Mouse (Mus musculus) C2C12 (cell line): ENCODE measurements around the gene Fhl4.
A peak's percentile ranks its signal among the peaks of the same experiment; 100 is the strongest.

Experiments used
- CEBPB ChIP-seq: IDR thresholded peaks from one replicate; pipeline ENCODE4 v1.6.1; 2011; ENCODE audit warnings: low read depth, mild to moderate bottlenecking, control low read depth, moderate library complexity
- CTCF ChIP-seq: IDR thresholded peaks from one replicate; pipeline ENCODE4 v1.5.1; 2011; ENCODE audit not compliant: control insufficient read depth, insufficient read depth, insufficient read length
- MAX ChIP-seq: IDR thresholded peaks from one replicate; pipeline ENCODE4 v1.6.1; 2011; ENCODE audit warnings: mild to moderate bottlenecking, control low read depth
- MYOD1 ChIP-seq: IDR thresholded peaks from one replicate; pipeline ENCODE4 v1.6.1; 2011; ENCODE audit warnings: low read depth; ENCODE audit not compliant: control insufficient read depth, insufficient read length
- MYOG ChIP-seq: IDR thresholded peaks from one replicate; pipeline ENCODE4 v1.6.1; 2011; ENCODE audit not compliant: control insufficient read depth, insufficient read length; ENCODE audit errors: extremely low read depth
- USF1 ChIP-seq: IDR thresholded peaks from one replicate; pipeline ENCODE4 v1.6.1; 2011; ENCODE audit warnings: low read depth, mild to moderate bottlenecking, control low read depth, moderate library complexity

DNA sequence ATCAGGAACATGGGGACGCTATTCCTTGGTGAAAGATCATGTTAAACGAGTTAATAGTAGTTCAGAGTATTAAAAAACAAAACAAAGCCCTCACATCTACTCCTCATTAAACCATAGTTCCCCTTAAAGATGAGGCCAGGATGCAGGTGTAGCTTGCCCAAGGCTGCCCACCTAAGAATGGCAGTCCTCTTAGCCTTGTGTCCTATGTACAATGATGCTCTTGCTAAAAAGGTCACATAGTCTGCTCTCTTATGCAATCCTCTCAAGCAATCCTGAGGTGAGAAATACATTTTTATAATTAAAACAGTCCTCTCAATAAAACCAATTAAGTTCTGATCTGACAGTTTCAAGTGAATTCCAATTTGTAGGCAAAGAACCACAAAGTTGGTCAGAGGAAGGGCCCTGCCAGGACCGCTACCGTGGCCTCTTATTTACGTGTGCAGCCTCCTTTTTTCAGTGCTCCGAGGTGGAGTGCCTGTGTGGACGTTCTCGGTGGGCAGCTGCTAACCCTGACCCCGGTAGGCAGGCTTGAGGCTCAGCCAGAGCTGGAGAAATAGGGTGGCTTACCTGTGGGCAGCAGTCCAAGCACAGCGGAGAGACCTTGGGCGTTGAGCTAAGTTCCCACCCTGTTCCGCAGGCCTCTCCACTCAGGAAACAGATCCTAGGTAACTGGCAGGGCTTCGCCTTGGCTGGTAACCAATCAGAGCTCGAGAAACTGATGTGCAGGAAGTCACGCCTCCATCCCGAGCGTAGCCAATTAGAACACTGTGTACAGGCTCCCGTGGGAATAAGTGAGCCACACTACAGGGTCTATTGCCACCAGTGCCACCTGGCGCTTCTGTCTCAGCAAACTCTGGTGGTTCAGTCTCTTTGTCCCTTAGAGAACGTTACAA is 25.3 kb upstream of the Fhl4 start, which contains the start of gene Mterf2:
- TF ChIP-seq MYOG (no peak), CTCF (no peak), USF1 (peak; percentile 52), MYOD1 (no peak), MAX (no peak), CEBPB (no peak)
